Comparison of ENCODE assay signal across 9 mouse cellular contexts in the genomic region with DNA sequence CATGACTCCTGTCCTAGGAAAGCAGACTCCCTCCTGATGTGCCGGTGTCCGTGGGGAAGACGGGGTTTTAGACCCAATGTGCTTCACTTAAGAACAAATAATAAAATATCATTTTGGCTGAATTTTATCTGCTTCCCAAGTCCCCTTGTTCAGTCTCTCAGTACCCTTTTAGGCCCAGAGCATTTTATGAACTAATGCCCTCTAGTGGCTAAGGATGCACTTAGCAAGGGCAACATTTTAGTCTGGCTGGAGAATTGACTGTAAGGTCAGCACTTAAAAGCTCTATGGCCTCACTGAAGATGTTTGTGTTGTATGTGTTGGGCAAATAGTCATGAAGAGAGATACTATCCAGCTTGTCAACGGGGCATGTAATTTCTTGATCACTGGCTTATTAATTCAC.
A peak's percentile ranks its signal among the peaks of the same experiment; 100 is the strongest.
DNase-seq lines count a peak whose midpoint lies in the region; ATAC-seq and TF ChIP-seq lines count a peak whose summit lies in the region.
"Had no signal": no experiment of that assay in that cellular context is flagged by ENCODE, and none has a peak within 500 bp of the region (broad histone marks: within the 10 kb centered on the region; RNA-seq: fewer than 3 reads in every experiment).

No protein-coding gene starts in this region.

- H3K36me3 ChIP-seq in kidney, postnatal 0 days (ENCODE audit: insufficient read depth, low read length) = no peaks in the 10 kb centered on the region
- no peaks in the 10 kb centered on the region for H3K36me3 ChIP-seq in kidney, embryonic 14.5 days (ENCODE audit: control insufficient read depth, insufficient read depth, low read length)

- WGBS in kidney, postnatal 0 days = 73% methylated on average over 4 of the region's 4 CpGs
- 66% methylated on average over 4 of the region's 4 CpGs for WGBS in kidney, embryonic 14.5 days

- no peak overlapping the region for H3K9ac ChIP-seq in kidney, postnatal 0 days (ENCODE audit: low read depth, low read length)
- no peak overlapping the region for H3K9ac ChIP-seq in kidney, embryonic 14.5 days (ENCODE audit: low read depth, low read length)

- H3K9me3 ChIP-seq in kidney, postnatal 0 days (replicated peaks; ENCODE audit: low read length) = no peaks in the 10 kb centered on the region
- H3K9me3 ChIP-seq in kidney, embryonic 14.5 days (ENCODE audit: control insufficient read depth, low read length) = no peaks in the 10 kb centered on the region

- ATAC-seq in kidney, postnatal 0 days (replicated peaks; ENCODE audit: low FRiP score, low read depth) = no peak
- no peak for ATAC-seq in kidney, embryonic 14.5 days (ENCODE audit: low FRiP score, low TSS enrichment)

- DNase-seq in adrenal gland, postnatal 10 days = peak; percentile 28
- no peak for DNase-seq in adrenal gland, postnatal 4 days (ENCODE audit: low spot score in 2 of 2)
- peak; percentile 70 for DNase-seq in kidney, postnatal 0 days (ENCODE audit: low spot score)
- peak; percentile 73 for DNase-seq in ZHBTc4 (ENCODE audit: low read depth, low spot score)
- peak; percentile 51 for DNase-seq in mesoderm, embryonic 11.5 days (ENCODE audit: low read depth, low spot score)
- no peak for DNase-seq in layer of hippocampus, adult 9-10 months (ENCODE audit: low spot score)
- no peak for DNase-seq in urinary bladder, postnatal 10 days (ENCODE audit: low spot score)
- DNase-seq: right cerebral cortex, postnatal 25 days had no signal

- no peak overlapping the region for H3K27ac ChIP-seq in kidney, postnatal 0 days
- H3K27ac ChIP-seq in kidney, embryonic 14.5 days (ENCODE audit: low read depth, low read length) = no peak overlapping the region

- TF ChIP-seq CTCF in kidney, postnatal 0 days (IDR thresholded peaks at IDR 0.05; ENCODE audit: low read depth) = peak; percentile 72

- no peak overlapping the region for H3K4me2 ChIP-seq in kidney, postnatal 0 days (ENCODE audit: low read length)
- no peak overlapping the region for H3K4me2 ChIP-seq in kidney, embryonic 14.5 days (replicated peaks; ENCODE audit: low read depth, low read length)

- H3K4me1 ChIP-seq in kidney, postnatal 0 days (replicated peaks; ENCODE audit: insufficient read depth, low read length) = no peaks in the 10 kb centered on the region
- no peaks in the 10 kb centered on the region for H3K4me1 ChIP-seq in kidney, embryonic 14.5 days (ENCODE audit: control insufficient read depth, insufficient read depth, low read length)

- no peaks in the 10 kb centered on the region for H3K27me3 ChIP-seq in kidney, postnatal 0 days (ENCODE audit: insufficient read depth, low read length)
- H3K27me3 ChIP-seq in kidney, embryonic 14.5 days (ENCODE audit: control insufficient read depth, insufficient read depth, low read length) = no peaks in the 10 kb centered on the region

- no peak overlapping the region for H3K4me3 ChIP-seq in kidney, postnatal 0 days (replicated peaks; ENCODE audit: low read depth, low read length)
- H3K4me3 ChIP-seq in kidney, embryonic 14.5 days (ENCODE audit: low read length) = no peak overlapping the region

Comparison
In these comparisons a context has a peak if more than half of its experiments do, and no peak if none do; other contexts are left out.
1. DNase-seq: peak in adrenal gland, postnatal 10 days (single experiment), kidney, postnatal 0 days (single experiment), ZHBTc4 (single experiment) and mesoderm, embryonic 11.5 days (single experiment); none in adrenal gland, postnatal 4 days (0 of 2), layer of hippocampus, adult 9-10 months (single experiment) and urinary bladder, postnatal 10 days (single experiment).